Mouse (Mus musculus): ENCODE data around the gene Abcd1. TPM values are rescaled to one million over a fixed set of nuclear protein-coding genes. Genes with fewer than 3 reads are reported as not detected.

Gene Abcd1
- 5.5 TPM for polyA plus RNA-seq (2014; fragmentation: Illumina TruSeq; extraction: RNeasy Lipid Tissue Mini Kit (QIAGEN cat#74804); ENCODE audit: low replicate concordance)

DNA sequence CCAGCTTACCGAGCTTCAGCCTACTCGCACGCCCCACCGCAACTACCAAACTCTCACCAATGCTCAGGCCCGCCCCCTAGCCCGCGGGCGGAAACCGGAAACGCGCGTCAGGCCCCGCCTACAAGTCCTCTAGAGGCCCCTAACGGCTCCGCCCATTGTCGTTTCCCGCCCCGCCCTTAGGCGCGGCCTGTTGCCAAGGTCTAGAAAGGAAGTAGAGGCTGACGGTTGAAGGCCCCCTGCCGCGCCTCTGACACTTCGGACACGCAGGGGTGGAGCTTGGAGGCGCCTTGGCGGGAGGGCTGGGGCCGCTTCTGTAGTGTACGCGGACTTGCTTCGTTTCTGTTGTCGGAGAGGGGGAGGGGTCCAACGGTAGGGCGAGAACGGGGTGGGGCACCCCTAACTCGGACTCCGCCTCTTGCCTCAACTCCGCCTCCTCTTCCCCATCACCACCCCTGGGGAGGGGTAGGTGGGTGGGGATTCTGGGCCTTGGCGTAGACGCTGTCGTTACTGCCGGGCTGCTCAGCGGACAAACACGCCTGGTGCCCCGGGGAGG, at the start of gene Abcd1, which contains the start of gene Bcap31:
TSS of gene Abcd1 (plus strand) at position 489 of the 553 bp plus-strand sequence.
TSS of gene Bcap31 (minus strand) at position 67 of the 553 bp plus-strand sequence.

GRCm38 (mm10) chrX:73672879-73673618, 43.3 kb upstream of the Abcd1 start, which contains the start of gene Slc6a8:
Gene Slc6a8, plus strand, starts transcription at chrX:73673150.

GRCm38 (mm10) chrX:73756334-73757140, 40.1 kb downstream of the Abcd1 start, which contains the start of gene Plxnb3:
Gene Plxnb3, plus strand, starts transcription at chrX:73757090.

GRCm38 (mm10) chrX:73774168-73774760, 57.9 kb downstream of the Abcd1 start, which contains the start of gene Srpk3:
Gene Srpk3, plus strand, starts transcription at chrX:73774405.

DNA sequence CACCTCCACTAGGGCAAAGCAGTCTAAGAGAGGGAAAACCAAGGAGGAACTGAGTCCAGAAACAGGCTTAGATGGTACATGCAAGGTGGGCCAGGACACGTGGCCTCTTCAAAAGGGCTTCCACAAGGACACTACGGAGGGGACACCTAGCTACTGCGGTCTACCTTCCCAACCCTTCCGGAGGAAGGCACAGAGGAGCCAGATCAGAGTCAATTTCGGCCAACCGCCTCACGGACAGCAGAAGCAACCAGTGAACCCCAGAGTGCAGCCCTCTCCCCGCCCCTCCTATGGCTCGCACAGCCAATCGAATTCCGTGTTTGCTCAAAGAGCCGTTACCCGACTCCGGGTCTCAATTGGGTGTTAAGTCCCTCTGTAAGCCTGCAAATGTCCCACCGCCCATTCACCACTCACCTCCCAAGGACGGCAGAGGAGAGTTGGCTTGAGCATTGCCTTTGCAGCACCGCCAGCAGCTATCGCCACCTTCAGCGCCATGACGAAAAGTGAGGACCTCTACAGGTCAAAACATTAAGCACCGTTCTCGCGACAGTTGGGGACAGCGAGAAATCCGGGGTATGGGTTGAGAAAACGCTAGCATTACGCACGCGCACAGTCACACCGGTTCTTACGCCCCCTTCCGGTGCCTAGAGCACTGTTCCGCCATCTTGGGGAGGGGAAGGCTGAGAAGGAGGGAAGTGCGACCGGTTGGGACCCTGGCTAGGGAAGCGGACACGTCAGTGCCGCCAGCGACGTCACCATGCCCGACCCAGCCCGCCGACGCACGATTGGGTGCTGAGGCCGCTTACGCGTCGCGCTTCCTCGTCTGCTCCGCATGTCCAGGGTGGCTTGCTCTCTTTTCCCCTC, 70.2 kb downstream of the Abcd1 start, which contains the start of the genes Idh3g and Ssr4:
TSS of gene Idh3g (minus strand) at position 534 of the 861 bp plus-strand sequence.
TSS of gene Ssr4 (plus strand) at position 665 of the 861 bp plus-strand sequence.

Other genes with a start within 250 kb of the Abcd1 start
- gene Bgn, start 233.0 kb upstream of the Abcd1 start, polyA plus RNA-seq (2014; fragmentation: Illumina TruSeq; extraction: RNeasy Lipid Tissue Mini Kit (QIAGEN cat#74804); ENCODE audit: low replicate concordance) = 47.9 TPM
- not detected for gene Atp2b3, start 213.5 kb upstream of the Abcd1 start, polyA plus RNA-seq (2014; fragmentation: Illumina TruSeq; extraction: RNeasy Lipid Tissue Mini Kit (QIAGEN cat#74804); ENCODE audit: low replicate concordance)
- not detected for gene Dusp9, start 77.2 kb upstream of the Abcd1 start, polyA plus RNA-seq (2014; fragmentation: Illumina TruSeq; extraction: RNeasy Lipid Tissue Mini Kit (QIAGEN cat#74804); ENCODE audit: low replicate concordance)
- gene Pnck, start 56.5 kb upstream of the Abcd1 start, polyA plus RNA-seq (2014; fragmentation: Illumina TruSeq; extraction: RNeasy Lipid Tissue Mini Kit (QIAGEN cat#74804); ENCODE audit: low replicate concordance) = not detected
- 276 TPM for gene Slc6a8, start 43.4 kb upstream of the Abcd1 start, polyA plus RNA-seq (2014; fragmentation: Illumina TruSeq; extraction: RNeasy Lipid Tissue Mini Kit (QIAGEN cat#74804); ENCODE audit: low replicate concordance)
- gene Bcap31, start 422 bp upstream of the Abcd1 start, polyA plus RNA-seq (2014; fragmentation: Illumina TruSeq; extraction: RNeasy Lipid Tissue Mini Kit (QIAGEN cat#74804); ENCODE audit: low replicate concordance) = 178 TPM
- not detected for gene Plxnb3, start 40.5 kb downstream of the Abcd1 start, polyA plus RNA-seq (2014; fragmentation: Illumina TruSeq; extraction: RNeasy Lipid Tissue Mini Kit (QIAGEN cat#74804); ENCODE audit: low replicate concordance)
- gene Srpk3, start 57.8 kb downstream of the Abcd1 start, polyA plus RNA-seq (2014; fragmentation: Illumina TruSeq; extraction: RNeasy Lipid Tissue Mini Kit (QIAGEN cat#74804); ENCODE audit: low replicate concordance) = not detected
- gene Idh3g, start 70.3 kb downstream of the Abcd1 start, polyA plus RNA-seq (2014; fragmentation: Illumina TruSeq; extraction: RNeasy Lipid Tissue Mini Kit (QIAGEN cat#74804); ENCODE audit: low replicate concordance) = 18.0 TPM
- gene Ssr4, start 70.4 kb downstream of the Abcd1 start, polyA plus RNA-seq (2014; fragmentation: Illumina TruSeq; extraction: RNeasy Lipid Tissue Mini Kit (QIAGEN cat#74804); ENCODE audit: low replicate concordance) = 25.0 TPM
- 0.22 TPM for gene Pdzd4, start 108.4 kb downstream of the Abcd1 start, polyA plus RNA-seq (2014; fragmentation: Illumina TruSeq; extraction: RNeasy Lipid Tissue Mini Kit (QIAGEN cat#74804); ENCODE audit: low replicate concordance)
- gene Avpr2, start 175.5 kb downstream of the Abcd1 start, polyA plus RNA-seq (2014; fragmentation: Illumina TruSeq; extraction: RNeasy Lipid Tissue Mini Kit (QIAGEN cat#74804); ENCODE audit: low replicate concordance) = not detected
- 3.1 TPM for gene L1cam, start 179.5 kb downstream of the Abcd1 start, polyA plus RNA-seq (2014; fragmentation: Illumina TruSeq; extraction: RNeasy Lipid Tissue Mini Kit (QIAGEN cat#74804); ENCODE audit: low replicate concordance)
- 1.0 TPM for gene Arhgap4, start 205.3 kb downstream of the Abcd1 start, polyA plus RNA-seq (2014; fragmentation: Illumina TruSeq; extraction: RNeasy Lipid Tissue Mini Kit (QIAGEN cat#74804); ENCODE audit: low replicate concordance)
- 2.1 TPM for gene Naa10, start 205.3 kb downstream of the Abcd1 start, polyA plus RNA-seq (2014; fragmentation: Illumina TruSeq; extraction: RNeasy Lipid Tissue Mini Kit (QIAGEN cat#74804); ENCODE audit: low replicate concordance)
- 0.33 TPM for gene Renbp, start 214.3 kb downstream of the Abcd1 start, polyA plus RNA-seq (2014; fragmentation: Illumina TruSeq; extraction: RNeasy Lipid Tissue Mini Kit (QIAGEN cat#74804); ENCODE audit: low replicate concordance)
- gene Hcfc1, start 249.8 kb downstream of the Abcd1 start, polyA plus RNA-seq (2014; fragmentation: Illumina TruSeq; extraction: RNeasy Lipid Tissue Mini Kit (QIAGEN cat#74804); ENCODE audit: low replicate concordance) = 21.6 TPM

Data from small intestine, adult 10 weeks (tissue).